Mouse (Mus musculus): Measurements from ENCODE around the gene Apmap. TPM values are rescaled to one million over a fixed set of nuclear protein-coding genes. Genes with fewer than 3 reads are reported as not detected.

Apmap gene
- polyA plus RNA-seq (2012; rRNA removed; ENCODE audit: low replicate concordance), result 13.1 and 29.8 TPM in 2 replicates

GRCm38 (mm10) chr2:150608087-150608799 lies at the start of gene Apmap:
Apmap (minus strand) TSS chr2:150608567.

GRCm38 (mm10) chr2:150569847-150570590 lies 38.3 kb downstream of the Apmap start, which contains the start of gene Cst7:
Cst7 (plus strand) TSS chr2:150570415.

Other genes starting within 250 kb of the Apmap start
- gene 3300002I08Rik, start 245.8 kb downstream of the Apmap start, polyA plus RNA-seq (2012; rRNA removed; ENCODE audit: low replicate concordance), result 0.25 and 0.55 TPM in 2 replicates
- gene Zfp442, start 157.1 kb downstream of the Apmap start, polyA plus RNA-seq (2012; rRNA removed; ENCODE audit: low replicate concordance), result not detected in 2 replicates
- not detected in 2 replicates for gene Zfp345, start 123.5 kb downstream of the Apmap start, polyA plus RNA-seq (2012; rRNA removed; ENCODE audit: low replicate concordance)
- gene Cst7, start 38.2 kb downstream of the Apmap start, polyA plus RNA-seq (2012; rRNA removed; ENCODE audit: low replicate concordance), result 0.96 and 5.5 TPM in 2 replicates
- gene Acss1, start 59.9 kb upstream of the Apmap start, polyA plus RNA-seq (2012; rRNA removed; ENCODE audit: low replicate concordance), result 75.3 and 174 TPM in 2 replicates
- gene Vsx1, start 80.8 kb upstream of the Apmap start, polyA plus RNA-seq (2012; rRNA removed; ENCODE audit: low replicate concordance), result not detected in 2 replicates
- 20.6 and 22.3 TPM in 2 replicates for gene Entpd6, start 140.5 kb upstream of the Apmap start, polyA plus RNA-seq (2012; rRNA removed; ENCODE audit: low replicate concordance)
- gene Pygb, start 178.2 kb upstream of the Apmap start, polyA plus RNA-seq (2012; rRNA removed; ENCODE audit: low replicate concordance), result 15.2 and 21.1 TPM in 2 replicates

Data from duodenum, adult 2 months (tissue).